Mouse (Mus musculus): Measurements from ENCODE around the gene Fah. TPM values are rescaled to one million over a fixed set of nuclear protein-coding genes. Genes with fewer than 3 reads are reported as not detected.

Fah gene
- total RNA-seq, 2 experiments from 2014 or later: 0.86 to 3.0 TPM

Other genes starting within 250 kb of the Fah start
- not detected in 2 replicates for gene Arnt2, start 196.5 kb downstream of the Fah start, total RNA-seq (2015)
- gene Arnt2, start 196.5 kb downstream of the Fah start, total RNA-seq (2017): not detected in 2 replicates
- gene Gm2115, start 77.8 kb downstream of the Fah start, total RNA-seq (2015): not detected in 2 replicates
- not detected in 2 replicates for gene Gm2115, start 77.8 kb downstream of the Fah start, total RNA-seq (2017)
- gene Zfand6, start 83.2 kb upstream of the Fah start, total RNA-seq (2015): 83.3 and 86.9 TPM in 2 replicates
- gene Zfand6, start 83.2 kb upstream of the Fah start, total RNA-seq (2017): 62.8 and 71.7 TPM in 2 replicates
- not detected in 2 replicates for gene Olfr291, start 246.8 kb upstream of the Fah start, total RNA-seq (2015)
- not detected in 2 replicates for gene Olfr291, start 246.8 kb upstream of the Fah start, total RNA-seq (2017)

All from megakaryocyte progenitor cell, adult 5-6 weeks (primary cell).